Mouse (Mus musculus) ES-Bruce4 (cell line): ENCODE data around the gene Hivep1.

Experiments
- CTCF ChIP-seq: IDR thresholded peaks from one replicate; pipeline ENCODE4 v1.8.1; 2011; ENCODE audit warnings: low read depth, low read length
- EP300 ChIP-seq: IDR thresholded peaks from 2 replicates; pipeline ENCODE4 v1.6.1; 2011; ENCODE audit warnings: low read depth, low read length; ENCODE audit not compliant: insufficient read depth
- POLR2A ChIP-seq: IDR thresholded peaks from one replicate; pipeline ENCODE4 v1.8.1; 2011; ENCODE audit warnings: low read length; ENCODE audit not compliant: insufficient read depth

DNA sequence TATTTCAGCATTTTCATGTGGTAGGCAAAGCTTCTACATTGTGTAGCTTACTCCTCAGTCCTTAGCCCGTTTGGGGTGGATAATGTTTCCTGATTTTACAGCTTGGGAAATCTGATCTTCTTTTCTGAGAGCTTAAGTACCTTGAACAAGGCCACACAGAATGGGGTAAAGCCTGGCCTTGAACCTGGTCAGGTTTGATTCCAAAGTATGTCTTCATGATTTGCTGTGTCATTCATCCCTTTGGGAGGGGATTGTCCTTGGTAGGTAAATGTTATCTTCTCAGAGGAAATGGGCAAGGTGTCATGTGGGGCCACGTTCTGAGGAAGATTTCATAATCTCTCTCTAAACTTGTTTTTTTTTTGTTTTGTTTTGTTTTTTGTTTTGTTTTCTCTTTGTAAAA lies 1.8 kb downstream of the Hivep1 start:
- TF ChIP-seq POLR2A (no peak), CTCF (no peak), EP300 (no peak)
